Mouse (Mus musculus) stomach, postnatal 0 days (tissue): ENCODE data around the gene Depdc7.

Experiments
- CTCF ChIP-seq: IDR thresholded peaks from 2 replicates; pipeline ENCODE4 v1.5.1; 2016; ENCODE audit warnings: antibody characterized with exemption, low read depth, mild to moderate bottlenecking, moderate library complexity
- EP300 ChIP-seq: optimal IDR thresholded peaks from 2 replicates; pipeline ENCODE3; 2016; ENCODE audit warnings: antibody characterized with exemption

GRCm38 (mm10) chr2:104685418-104685817, 57.3 kb downstream of the Depdc7 start:
- TF ChIP-seq CTCF (peak; percentile 99), EP300 (no peak)
